Mouse (Mus musculus) embryonic fibroblast, embryonic 13.5 days (primary cell): ENCODE results near the gene Leap2. TPM values are rescaled to one million over a fixed set of nuclear protein-coding genes. Genes with fewer than 3 reads are reported as not detected.

ENCODE experiments used
- H3K27ac ChIP-seq: 2 replicates; pipeline ENCODE4 v1.5.1; 2012; ENCODE audit warnings: low read length, control low read depth, inconsistent platforms; ENCODE audit not compliant: insufficient read depth
- H3K4me1 ChIP-seq: 2 replicates; pipeline ENCODE4 v1.6.1; 2011; ENCODE audit warnings: low read length; ENCODE audit not compliant: control insufficient read depth, insufficient read depth
- H3K4me3 ChIP-seq: 2 replicates; pipeline ENCODE4 v1.5.1; 2011; ENCODE audit warnings: mild to moderate bottlenecking, control low read depth, low read length; ENCODE audit not compliant: insufficient read depth
- CTCF ChIP-seq: IDR thresholded peaks from 2 replicates; pipeline ENCODE4 v1.5.1; 2011; ENCODE audit warnings: mild to moderate bottlenecking, control low read depth, low read length, moderate library complexity, borderline replicate concordance; ENCODE audit not compliant: insufficient read depth
- POLR2A ChIP-seq: IDR thresholded peaks from 2 replicates; pipeline ENCODE4 v1.6.1; 2011; ENCODE audit warnings: low read depth, mild to moderate bottlenecking, control low read depth, low read length, moderate library complexity
- polyA plus RNA-seq: library from polyadenylated mRNA; stranded (reverse); fragments of >200 nt; gene quantifications from 2 replicates; pipeline ENCODE4 v1.2.4, GENCODE M21; 2011; ENCODE audit warnings: low read depth; ENCODE audit not compliant: missing spikeins, insufficient read length

Leap2 gene
- polyA plus RNA-seq, 1 experiment = not detected

- Histone ChIP-seq H3K4me1 (no peaks in the 10 kb centered on the region), H3K27ac (no peak overlapping the region), H3K4me3 (no peak overlapping the region)
- TF ChIP-seq CTCF (peak; percentile 32; the same call in 1 of the 2 replicates), POLR2A (no peak)
Observed at GRCm38 (mm10) chr11:53443861-53444260, 20.9 kb upstream of the Leap2 start.

DNA sequence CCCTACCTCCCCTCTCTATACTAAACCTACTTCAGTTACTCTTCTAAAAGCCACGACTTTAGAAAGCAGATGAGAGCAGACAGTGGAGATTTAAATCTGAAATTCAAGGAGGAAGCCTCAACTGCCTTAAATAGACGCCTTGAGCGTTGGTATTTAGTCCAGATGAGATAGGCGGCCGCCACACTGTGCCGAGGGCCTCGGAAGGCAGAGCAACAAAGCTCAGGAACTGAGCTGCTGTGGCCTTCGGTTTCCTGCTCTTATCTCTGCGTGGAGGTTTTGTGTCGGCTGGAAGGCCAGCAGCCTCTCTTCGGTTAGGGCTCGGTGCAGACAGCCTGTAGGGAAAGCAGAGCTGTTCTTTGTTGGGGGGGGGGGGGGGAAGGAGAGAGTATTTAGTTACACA, 19.0 kb upstream of the Leap2 start:
- H3K4me3 ChIP-seq = no peak overlapping the region
- TF ChIP-seq POLR2A (no peak), CTCF (no peak)
- H3K27ac ChIP-seq = no peak overlapping the region
- no peaks in the 10 kb centered on the region for H3K4me1 ChIP-seq

DNA sequence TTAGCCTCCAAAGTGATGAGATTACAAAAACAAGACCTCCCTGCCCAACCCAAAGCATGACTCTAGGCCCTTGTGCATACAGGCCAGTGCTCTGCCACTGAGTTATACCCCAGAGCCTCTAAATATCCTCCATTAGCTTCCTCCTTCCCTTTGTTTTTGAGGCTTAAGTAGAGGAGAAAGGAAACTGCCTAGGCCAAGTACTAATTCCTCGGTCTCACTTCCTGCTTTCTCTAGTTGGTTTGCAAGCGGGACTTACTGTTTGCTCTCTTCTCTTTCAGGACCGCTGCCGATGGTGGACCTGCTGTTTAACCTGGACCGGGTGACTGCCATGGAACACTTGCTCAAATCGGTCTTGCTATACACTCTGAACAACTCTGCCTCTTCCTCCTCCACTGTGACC, 13.4 kb upstream of the Leap2 start:
- TF ChIP-seq POLR2A = no peak
- no peak for TF ChIP-seq CTCF
- Histone ChIP-seq H3K4me1 (no peaks in the 10 kb centered on the region), H3K4me3 (no peak overlapping the region), H3K27ac (no peak overlapping the region)

DNA sequence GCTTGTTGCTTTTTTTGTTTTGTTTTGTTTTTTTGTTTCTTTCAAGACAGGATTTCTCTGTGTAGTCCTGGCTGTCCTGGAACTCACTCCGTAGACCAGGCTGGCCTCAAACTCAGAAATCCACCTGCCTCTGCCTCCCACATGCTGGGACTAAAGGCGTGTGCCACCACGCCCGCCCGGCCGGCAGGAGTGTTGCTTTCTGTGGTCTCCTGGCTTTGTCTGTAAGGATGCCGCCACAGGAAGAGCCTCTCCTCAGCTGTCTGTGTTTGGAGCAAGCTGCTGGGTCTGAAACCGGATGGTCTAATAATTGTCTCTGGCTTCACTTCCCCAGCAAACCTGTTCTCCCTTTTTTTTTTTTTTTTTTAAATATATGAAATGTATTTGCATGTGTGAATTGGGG, 12.5 kb upstream of the Leap2 start:
- H3K27ac ChIP-seq = no peak overlapping the region
- TF ChIP-seq POLR2A (no peak), CTCF (no peak)
- no peak overlapping the region for H3K4me3 ChIP-seq
- no peaks in the 10 kb centered on the region for H3K4me1 ChIP-seq

DNA sequence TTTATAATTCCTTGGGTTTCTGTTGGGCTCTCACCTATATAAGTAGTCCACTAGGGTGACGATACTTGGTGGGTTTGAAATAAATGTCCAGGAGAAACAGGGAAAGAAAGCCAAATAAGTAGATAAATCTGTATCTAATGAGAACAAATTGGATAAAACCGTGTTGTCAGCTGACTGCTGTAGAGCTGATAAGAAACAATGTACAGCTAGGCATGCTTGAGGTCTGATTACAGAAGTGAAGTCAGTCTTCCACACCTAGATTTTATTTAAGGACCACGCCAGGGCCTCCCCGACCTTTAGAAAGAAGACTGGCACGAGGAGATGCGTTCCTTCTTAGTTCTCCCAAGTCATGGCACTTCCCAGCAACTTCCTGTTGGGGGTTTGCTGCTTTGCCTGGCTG, 10.1 kb upstream of the Leap2 start:
- Histone ChIP-seq H3K4me1 (peaks cover 4% of the 10 kb centered on the region; the same call in 1 of the 2 replicates), H3K4me3 (no peak overlapping the region), H3K27ac (no peak overlapping the region)
- TF ChIP-seq CTCF = no peak
- TF ChIP-seq POLR2A = no peak

- H3K27ac ChIP-seq = peak overlapping the region; percentile 12; the same call in 1 of the 2 replicates
- TF ChIP-seq CTCF = no peak
- no peak for TF ChIP-seq POLR2A
- H3K4me1 ChIP-seq = peaks cover 4% of the 10 kb centered on the region; the same call in 1 of the 2 replicates
- H3K4me3 ChIP-seq = peak overlapping the region; percentile 33
Observed at GRCm38 (mm10) chr11:53431347-53432056, 8.5 kb upstream of the Leap2 start.

GRCm38 (mm10) chr11:53430670-53431346, 7.8 kb upstream of the Leap2 start, which contains the start of the genes Uqcrq and Gdf9:
Gene Uqcrq (minus strand): TSS chr11:53430831.
Gene Gdf9 (plus strand): TSS chr11:53431023.
- H3K27ac ChIP-seq = peak within 1 kb of the TSS; percentile 53
- peak within 1 kb of the TSS; percentile 78 for H3K4me3 ChIP-seq
- peak; percentile 82 for TF ChIP-seq POLR2A
- TF ChIP-seq CTCF = no peak
- peaks cover 4% of the 10 kb centered on the region; the same call in 1 of the 2 replicates for H3K4me1 ChIP-seq

GRCm38 (mm10) chr11:53430300-53430669, 7.3 kb upstream of the Leap2 start:
- peaks cover 4% of the 10 kb centered on the region; the same call in 1 of the 2 replicates for H3K4me1 ChIP-seq
- peak overlapping the region; percentile 78 for H3K4me3 ChIP-seq
- TF ChIP-seq CTCF = no peak
- 0 out of 2 replicates have a peak, but pooled peaks have one; percentile 26 for TF ChIP-seq POLR2A
- peak overlapping the region; percentile 53 for H3K27ac ChIP-seq

- H3K4me1 ChIP-seq = peaks cover 4% of the 10 kb centered on the region; the same call in 1 of the 2 replicates
- peak overlapping the region; percentile 78 for H3K4me3 ChIP-seq
- TF ChIP-seq CTCF = no peak
- TF ChIP-seq POLR2A = no peak
- no peak overlapping the region for H3K27ac ChIP-seq
Observed at GRCm38 (mm10) chr11:53429182-53429581, 6.2 kb upstream of the Leap2 start.

DNA sequence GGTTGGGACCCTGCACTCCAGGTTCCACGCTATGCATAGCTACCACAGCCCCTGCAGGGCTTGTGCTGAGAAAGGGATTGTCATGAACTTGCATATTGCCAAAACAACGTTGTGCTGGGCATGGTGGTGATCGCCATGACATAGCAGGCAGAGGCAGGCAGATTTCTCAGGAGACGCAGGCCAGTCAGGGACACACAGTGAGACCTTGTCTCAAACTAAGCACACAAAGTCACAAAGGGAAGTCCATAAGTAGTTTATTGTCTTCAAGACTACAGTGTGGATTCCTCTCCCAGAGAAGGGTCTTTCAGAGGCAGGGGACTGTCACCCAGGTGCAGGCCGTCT, 5.7 kb upstream of the Leap2 start:
- Histone ChIP-seq H3K4me3 (no peak overlapping the region), H3K4me1 (peaks cover 4% of the 10 kb centered on the region; the same call in 1 of the 2 replicates), H3K27ac (no peak overlapping the region)
- TF ChIP-seq CTCF (no peak), POLR2A (0 out of 2 replicates have a peak, but pooled peaks have one; percentile 7)
